Mouse (Mus musculus): Measurements from ENCODE around the gene Ano6. TPM values are rescaled to one million over a fixed set of nuclear protein-coding genes. Genes with fewer than 3 reads are reported as not detected.

Gene Ano6
- total RNA-seq, 2 experiments from 2014 or later, result 48.6 to 51.2 TPM

DNA sequence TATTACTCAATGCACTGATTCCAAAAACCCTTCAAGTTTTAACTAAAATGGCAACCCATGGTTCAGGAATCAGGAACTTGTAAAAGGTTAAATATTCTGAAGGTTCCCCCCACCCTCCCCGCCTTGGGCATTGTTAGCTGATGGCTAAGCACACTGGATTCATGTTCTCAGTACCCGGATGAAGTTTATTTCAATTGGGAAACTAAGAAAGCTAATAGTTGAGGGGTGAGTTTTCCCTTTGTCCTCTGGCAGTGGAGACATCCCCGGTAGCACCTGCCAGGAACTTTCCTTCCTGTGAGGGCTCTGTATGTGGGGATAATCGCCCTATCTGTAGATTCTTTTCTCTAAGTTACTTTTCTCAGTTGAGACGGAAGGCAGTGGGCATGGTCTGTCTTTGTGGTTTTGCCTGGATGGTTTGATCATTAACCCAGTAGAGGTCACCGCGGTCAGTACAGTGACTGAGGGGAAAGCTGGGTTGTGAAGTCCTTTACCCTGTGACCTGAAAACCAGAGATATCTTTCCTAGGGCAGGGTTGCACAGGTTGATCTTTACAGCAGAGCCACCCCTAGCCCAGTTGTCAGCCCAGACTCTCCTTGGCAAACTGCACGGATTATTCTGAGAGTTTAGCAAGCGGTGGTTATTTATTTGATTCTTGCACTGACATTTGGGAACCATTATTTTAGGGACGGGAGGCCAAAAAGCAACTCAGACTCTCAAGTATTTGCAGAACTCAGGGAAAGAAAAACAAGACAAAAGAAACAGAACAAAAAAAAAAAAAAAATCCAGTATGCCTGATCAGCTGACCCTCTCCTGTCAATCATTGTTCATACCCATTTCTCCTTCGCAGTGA lies 47.8 kb downstream of the Ano6 start:
- Histone ChIP-seq H3K4me3 (peak overlapping the region; percentile 23; the same call in 1 of the 2 replicates), H3K27ac (peak overlapping the region; percentile 93)
- no peak for TF ChIP-seq CTCF (IDR thresholded peaks at IDR 0.05)
- intact Hi-C loops (cut with DNase I), result no loop called here
- DNase-seq, result no peak

DNA sequence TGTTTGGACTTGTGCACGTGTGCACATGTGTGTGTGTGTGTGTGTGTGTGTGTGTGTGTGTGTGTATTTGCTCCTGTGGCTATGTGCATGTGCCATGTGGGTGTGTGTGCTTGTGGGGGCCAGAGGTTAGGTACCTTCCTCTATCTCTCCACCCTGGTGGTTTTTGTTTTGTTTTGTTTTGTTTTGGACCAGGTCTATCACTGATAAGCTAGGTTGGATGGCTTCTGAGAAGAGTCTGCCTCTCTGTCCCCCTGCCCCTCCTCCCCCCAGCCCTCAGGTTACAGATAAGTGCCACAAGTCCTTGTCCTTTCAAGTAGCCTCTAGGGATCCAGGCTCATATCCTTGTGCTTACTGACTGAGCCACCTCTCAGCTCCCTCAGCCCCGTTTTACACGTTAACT lies 49.1 kb downstream of the Ano6 start:
- Histone ChIP-seq H3K27ac (peak overlapping the region; percentile 93), H3K4me3 (no peak overlapping the region)
- no peak for DNase-seq
- no peak for TF ChIP-seq CTCF (IDR thresholded peaks at IDR 0.05)
- intact Hi-C loops (cut with DNase I), result no loop called here

DNA sequence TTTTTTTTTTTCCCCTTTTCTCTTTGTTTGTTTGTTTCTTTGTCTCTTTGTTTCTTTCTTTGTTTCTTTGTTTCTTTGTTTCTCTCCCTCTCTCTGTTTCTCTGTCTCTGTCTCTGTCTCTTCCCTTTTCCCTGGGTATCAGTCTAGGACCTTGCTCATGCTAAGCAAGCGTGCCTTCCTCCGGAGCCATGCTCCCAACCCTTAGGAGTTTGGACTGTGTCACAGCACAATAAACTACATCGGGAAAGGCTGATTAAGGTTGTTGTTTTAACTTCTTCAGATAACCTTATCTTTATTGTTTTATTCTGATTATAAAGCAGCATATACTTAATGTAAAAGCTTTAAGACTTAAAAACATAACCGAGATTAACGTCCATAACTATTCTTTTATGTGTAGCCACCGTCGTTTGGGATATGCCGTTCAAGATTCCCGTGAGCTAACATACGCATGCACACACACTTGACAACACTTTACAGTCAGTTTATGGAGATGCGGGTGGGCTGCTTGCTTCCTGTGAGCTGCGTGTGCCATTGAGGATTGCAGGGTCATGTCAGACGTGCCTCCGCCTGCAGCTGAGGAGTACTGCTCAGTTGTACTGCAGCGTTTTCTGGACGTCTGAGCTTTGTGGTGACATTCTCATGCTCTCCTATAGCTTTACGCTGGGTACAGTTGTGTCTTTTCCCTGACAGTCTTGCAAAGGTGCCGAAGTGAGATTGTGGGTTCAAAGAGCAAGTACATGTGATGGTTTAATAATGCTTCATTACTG lies 52.7 kb downstream of the Ano6 start:
- DNase-seq, result no peak
- intact Hi-C loops (cut with DNase I), result no loop called here
- Histone ChIP-seq H3K4me3 (no peak overlapping the region), H3K27ac (no peak overlapping the region; the same call in 1 of the 2 replicates)
- TF ChIP-seq CTCF (IDR thresholded peaks at IDR 0.05), result no peak

DNA sequence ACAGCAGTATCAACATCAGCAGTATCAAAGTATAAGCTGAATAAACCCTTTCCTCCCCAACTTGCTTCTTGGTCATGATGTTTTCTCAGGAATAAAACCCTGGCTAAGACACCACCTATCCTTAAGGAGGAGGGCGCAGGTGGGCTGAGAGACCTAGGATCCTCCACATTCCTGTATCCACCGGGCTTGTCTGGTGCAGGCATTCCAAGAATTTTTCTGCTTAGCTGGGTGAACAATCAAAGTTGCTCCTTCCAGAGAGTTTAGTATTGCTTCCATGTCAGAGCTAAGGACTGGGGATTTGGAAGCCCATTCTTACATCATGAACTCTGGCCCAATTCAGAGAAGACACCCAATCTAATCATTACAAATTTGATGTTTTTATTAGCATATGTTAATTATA lies 53.8 kb downstream of the Ano6 start:
- Histone ChIP-seq H3K27ac (peak overlapping the region; percentile 9; the same call in 1 of the 2 replicates), H3K4me3 (no peak overlapping the region)
- TF ChIP-seq CTCF (IDR thresholded peaks at IDR 0.05), result no peak
- no peak for DNase-seq
- intact Hi-C loops (cut with DNase I), result no loop called here

DNA sequence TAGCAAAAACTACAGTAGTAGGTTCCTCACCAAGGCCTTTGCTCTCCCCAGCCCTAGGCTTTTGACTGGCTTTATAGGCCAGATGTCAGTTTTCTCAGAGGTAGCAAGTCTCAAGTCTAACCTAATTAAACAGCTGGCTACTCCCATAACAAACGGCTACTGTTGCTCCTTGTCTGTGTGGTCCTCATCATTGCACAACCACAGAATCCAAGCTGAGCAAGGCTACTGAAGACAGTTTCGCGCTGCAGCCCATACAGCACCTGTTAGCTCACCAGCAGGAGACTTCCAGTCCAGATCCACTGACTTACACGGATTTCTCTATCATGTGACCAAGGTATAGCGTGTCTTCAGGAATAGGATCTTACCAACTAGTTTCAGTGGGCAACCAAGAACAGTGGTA lies 55.5 kb downstream of the Ano6 start:
- peak overlapping the region; percentile 68 for H3K27ac ChIP-seq
- intact Hi-C loops (cut with DNase I), result no loop called here
- no peak for DNase-seq
- no peak overlapping the region for H3K4me3 ChIP-seq
- TF ChIP-seq CTCF (IDR thresholded peaks at IDR 0.05), result no peak

DNA sequence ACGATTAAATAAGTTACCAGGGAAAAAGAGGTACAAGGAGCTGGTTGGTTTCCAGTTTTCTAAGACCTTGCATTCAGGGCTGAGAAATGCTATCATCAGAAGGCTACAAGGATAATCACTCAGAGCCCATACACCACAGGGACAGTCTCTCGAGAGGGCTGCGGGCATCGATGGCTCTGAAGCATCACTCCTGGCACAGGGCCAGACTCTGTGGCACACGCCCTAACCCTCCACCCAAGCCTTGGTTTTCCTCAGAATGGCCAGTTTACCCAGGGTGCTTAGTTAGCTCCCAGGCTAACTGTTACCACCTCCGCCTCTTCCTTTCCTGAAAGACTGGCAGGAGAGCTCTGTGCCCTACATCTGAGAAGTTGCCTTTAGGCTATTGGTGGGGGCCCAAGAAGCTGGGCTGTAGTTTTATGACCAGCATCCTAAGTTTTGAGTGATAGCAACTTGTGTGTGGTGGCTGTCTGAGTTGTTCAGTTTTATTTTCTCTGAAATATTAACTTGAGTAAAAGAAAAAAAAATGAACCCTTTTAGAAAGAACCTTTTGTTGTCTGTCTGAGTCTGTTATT lies 57.9 kb downstream of the Ano6 start:
- peak overlapping the region; percentile 48; the same call in 1 of the 2 replicates for H3K27ac ChIP-seq
- no peak for DNase-seq
- intact Hi-C loops (cut with DNase I), result no loop called here
- TF ChIP-seq CTCF (IDR thresholded peaks at IDR 0.05), result no peak
- H3K4me3 ChIP-seq, result no peak overlapping the region

DNA sequence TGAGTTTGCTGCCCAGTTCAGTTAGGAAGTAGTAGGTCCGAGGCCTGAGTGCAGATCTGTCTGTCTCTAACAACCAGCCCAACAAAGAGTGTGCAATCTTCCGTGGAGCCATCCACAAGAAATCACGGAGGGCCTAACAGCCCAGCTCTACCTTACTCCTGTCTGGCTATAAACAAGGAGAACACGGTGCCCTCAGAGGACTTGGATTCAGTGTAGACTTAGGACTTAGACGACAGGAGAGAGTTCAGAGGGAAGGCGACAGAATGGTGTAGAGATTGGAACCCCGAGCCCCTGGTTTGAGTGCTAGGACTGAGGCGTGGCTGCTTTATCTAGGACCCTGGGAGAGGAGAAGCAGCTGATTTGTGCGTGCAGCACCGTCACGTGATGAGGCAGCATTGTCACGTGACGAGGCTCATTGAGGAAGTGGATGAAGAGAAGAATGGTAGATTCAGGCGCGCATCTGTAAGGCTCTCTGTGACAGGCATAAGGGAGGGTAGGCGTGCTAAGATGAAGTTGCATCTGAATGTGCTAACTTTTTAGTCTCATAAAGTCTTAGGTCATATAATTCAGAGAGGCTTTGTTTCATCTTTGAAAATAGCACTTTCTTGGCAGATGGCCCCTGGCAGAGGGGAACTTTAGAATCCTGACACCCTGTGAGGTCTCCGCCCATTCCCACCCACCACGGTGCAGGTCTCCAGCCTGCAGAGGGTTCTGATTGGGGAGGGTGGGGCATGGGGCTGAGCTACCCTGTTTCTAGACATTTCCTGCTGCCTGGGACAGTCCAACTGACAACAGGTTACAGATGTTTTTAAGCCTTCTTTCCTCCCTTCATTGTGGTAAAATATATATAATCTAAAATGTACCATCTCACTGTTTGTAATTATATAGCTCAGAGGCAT lies 59.1 kb downstream of the Ano6 start:
- no peak for TF ChIP-seq CTCF (IDR thresholded peaks at IDR 0.05)
- intact Hi-C loops (cut with DNase I), result no loop called here
- DNase-seq, result no peak
- Histone ChIP-seq H3K27ac (peak overlapping the region; percentile 25; the same call in 1 of the 2 replicates), H3K4me3 (no peak overlapping the region)

DNA sequence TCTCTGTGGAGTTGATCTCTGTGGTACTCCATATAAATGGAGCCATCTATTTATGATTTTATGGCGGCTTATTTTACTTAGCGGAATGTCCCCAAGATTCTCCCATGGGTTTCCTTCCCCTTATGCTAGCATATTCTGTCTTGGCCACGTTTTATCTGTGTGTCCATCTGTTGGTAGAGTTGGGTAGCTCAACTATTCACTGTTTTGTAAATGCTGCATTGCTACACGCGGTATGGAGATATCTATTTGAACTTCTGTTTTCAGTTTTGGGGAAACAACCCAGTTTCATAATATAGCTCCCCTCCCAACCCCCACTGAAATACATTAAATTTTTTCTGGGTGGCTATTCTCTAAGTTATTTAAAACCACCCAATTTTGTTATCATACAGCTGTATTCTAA lies 59.9 kb downstream of the Ano6 start:
- intact Hi-C loops (cut with DNase I), result no loop called here
- TF ChIP-seq CTCF (IDR thresholded peaks at IDR 0.05), result no peak
- Histone ChIP-seq H3K4me3 (no peak overlapping the region), H3K27ac (no peak overlapping the region)
- DNase-seq, result no peak

DNA sequence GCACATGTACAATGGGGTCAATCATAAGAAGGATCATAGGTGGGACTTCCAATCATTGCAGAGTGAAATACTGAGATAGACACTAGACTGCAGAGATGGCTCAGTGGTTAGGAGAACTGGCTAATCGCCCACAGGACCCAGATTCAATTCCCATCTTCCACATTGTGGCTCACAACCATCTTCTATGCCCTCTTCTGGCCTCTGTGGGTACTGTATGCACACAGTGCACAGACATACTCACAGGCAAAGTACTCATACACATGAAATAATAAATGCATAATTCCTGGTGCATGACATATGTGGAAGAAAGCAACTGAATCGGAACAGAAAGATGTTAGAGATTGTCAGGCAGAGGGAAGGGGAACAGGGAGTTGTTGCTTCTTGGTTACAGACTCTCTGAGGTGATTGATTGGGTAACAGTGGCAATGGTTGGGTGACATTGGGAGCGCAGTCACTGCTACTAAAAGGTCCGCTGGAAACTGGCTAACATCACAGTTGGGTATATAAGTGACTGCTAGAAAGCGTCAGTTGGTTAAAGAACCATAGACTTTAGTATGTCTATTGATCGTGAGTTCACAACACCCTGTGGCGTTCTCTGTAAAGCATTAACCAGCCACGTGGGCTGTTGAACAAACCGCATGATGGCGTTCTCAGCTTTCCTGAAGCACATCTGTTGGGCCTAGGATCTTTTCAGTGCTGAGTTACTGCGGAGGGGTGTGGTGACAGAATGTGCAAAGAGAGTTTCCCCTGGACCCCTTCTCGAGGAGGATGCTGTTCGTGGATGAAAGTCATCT lies 64.6 kb downstream of the Ano6 start:
- no peak overlapping the region for H3K4me3 ChIP-seq
- intact Hi-C loops (cut with DNase I), result no loop called here
- DNase-seq, result no peak
- 0 out of 2 replicates have a peak overlapping the region, but pooled peaks have one; percentile 49 for H3K27ac ChIP-seq
- peak; percentile 27; the same call in 1 of the 2 replicates for TF ChIP-seq CTCF (IDR thresholded peaks at IDR 0.05)

DNA sequence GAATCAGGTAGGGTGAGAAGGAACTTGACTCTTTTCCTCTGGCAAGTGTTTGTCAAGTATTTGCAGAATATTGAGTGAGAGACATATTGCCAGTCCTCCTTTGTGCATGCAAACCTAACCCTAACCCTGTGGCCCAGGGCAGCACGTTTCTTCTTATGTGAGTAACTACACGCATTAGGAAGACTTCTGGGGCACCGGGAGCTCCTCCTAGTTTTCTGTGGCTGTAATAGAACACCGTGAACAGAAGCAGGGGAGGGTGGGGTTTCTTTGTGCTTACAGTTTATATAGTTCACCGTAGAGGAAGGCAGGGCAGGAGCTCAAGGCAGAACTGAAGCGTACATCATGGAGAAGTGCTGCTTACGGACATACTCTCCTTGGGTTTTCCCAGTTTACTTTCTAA lies 65.3 kb downstream of the Ano6 start:
- H3K27ac ChIP-seq, result peak overlapping the region; percentile 49
- H3K4me3 ChIP-seq, result no peak overlapping the region
- intact Hi-C loops (cut with DNase I), result no loop called here
- TF ChIP-seq CTCF (IDR thresholded peaks at IDR 0.05), result no peak
- DNase-seq, result no peak

All from gastrocnemius, adult 2 months (tissue).